Mouse (Mus musculus) limb, embryonic 11.5 days (tissue): ENCODE measurements around the gene Hist1h2bg. TPM values are rescaled to one million over a fixed set of nuclear protein-coding genes. Genes with fewer than 3 reads are reported as not detected.

Experiments
- ATAC-seq: fragments of 200-750 bp; cut with Nextera tagmentation; 2 replicates; pipeline ENCODE4 v1.8.0; 2017; ENCODE audit warnings: low read depth; ENCODE audit not compliant: insufficient number of reproducible peaks, low FRiP score, low TSS enrichment
- DNase-seq: peaks from one replicate; pipeline ENCODE4 v3.0.0-alpha.2; 2015; ENCODE audit warnings: low spot score
- H3K27ac ChIP-seq: fragments of 300-500 bp; sonication (generic); replicated peaks from 2 replicates; pipeline ENCODE4 v1.5.1; 2014; ENCODE audit warnings: low read depth, mild to moderate bottlenecking, low read length
- H3K27me3 ChIP-seq: fragments of 300-500 bp; sonication (generic); 2 replicates; pipeline ENCODE4 v1.6.1; 2014; ENCODE audit warnings: mild to moderate bottlenecking, low read length, mixed read lengths; ENCODE audit not compliant: control insufficient read depth, insufficient read depth
- H3K36me3 ChIP-seq: fragments of 300-500 bp; sonication (generic); 2 replicates; pipeline ENCODE4 v1.6.1; 2014; ENCODE audit warnings: mild to moderate bottlenecking, low read length, moderate library complexity, mixed read lengths; ENCODE audit not compliant: control insufficient read depth, insufficient read depth
- H3K4me1 ChIP-seq: fragments of 300-500 bp; sonication (generic); 2 replicates; pipeline ENCODE4 v1.6.1; 2014; ENCODE audit warnings: low read length, mixed read lengths; ENCODE audit not compliant: control insufficient read depth, insufficient read depth
- H3K4me2 ChIP-seq: fragments of 300-500 bp; sonication (generic); 2 replicates; pipeline ENCODE4 v1.6.1; 2014; ENCODE audit warnings: low read depth, mild to moderate bottlenecking, moderate library complexity; ENCODE audit not compliant: severe bottlenecking
- H3K4me3 ChIP-seq: fragments of 300-500 bp; sonication (generic); 2 replicates; pipeline ENCODE4 v1.5.1; 2014; ENCODE audit warnings: low read depth, low read length
- H3K9ac ChIP-seq: fragments of 300-500 bp; sonication (generic); 2 replicates; pipeline ENCODE4 v1.6.1; 2014; ENCODE audit warnings: mild to moderate bottlenecking, low read length
- H3K9me3 ChIP-seq: fragments of 300-500 bp; sonication (generic); 2 replicates; pipeline ENCODE4 v1.6.1; 2016; ENCODE audit warnings: low read length; ENCODE audit not compliant: control insufficient read depth
- WGBS: fragments of 180-500 bp; shearing (Covaris S2); extraction: QIAGEN DNeasy Blood & Tissue Kit; methylation state at CpG from one replicate; pipeline ENCODE4 v1.1.7; 2014; 5-methylcytosine and 5-hydroxymethylcytosine counted together
- polyA plus RNA-seq: library from polyadenylated mRNA; unstranded; fragments of >200 nt; fragmentation: Nextera tagmentation; extraction: Ambion mirVana; gene quantifications from 2 replicates; pipeline ENCODE4 v1.2.1, GENCODE M21; 2014

Gene Hist1h2bg
- polyA plus RNA-seq, 1 experiment from 2014 or later: 8.2 TPM

DNA sequence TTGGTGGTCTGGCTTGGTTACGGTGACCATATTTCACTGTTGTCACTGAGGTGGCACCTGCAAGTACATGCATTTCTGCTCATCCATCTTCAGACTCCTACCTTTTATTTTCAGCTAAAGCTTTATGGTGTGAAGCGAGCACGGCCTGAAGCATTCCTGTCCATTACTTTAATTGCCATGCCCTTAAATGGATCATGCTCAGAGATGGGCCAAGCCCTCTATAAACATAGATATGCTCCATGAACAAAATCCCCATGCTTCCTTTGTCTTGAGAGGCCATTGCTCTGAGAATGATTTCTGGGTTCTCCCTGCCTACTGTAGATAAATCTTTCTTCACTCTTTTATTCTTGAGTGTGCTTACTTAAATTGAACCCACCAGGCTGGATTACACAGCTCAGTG lies 33.3 kb downstream of the Hist1h2bg start:
- DNase-seq (no peak), ATAC-seq (no peak)
- H3K36me3 ChIP-seq: no peaks in the 10 kb centered on the region
- no peak overlapping the region for H3K4me3 ChIP-seq
- no peaks in the 10 kb centered on the region for H3K27me3 ChIP-seq
- H3K9ac ChIP-seq: no peak overlapping the region
- H3K4me2 ChIP-seq: no peak overlapping the region
- H3K4me1 ChIP-seq: no peaks in the 10 kb centered on the region
- 84% methylated on average over 3 of the region's 3 CpGs for WGBS
- H3K9me3 ChIP-seq: no peaks in the 10 kb centered on the region
- H3K27ac ChIP-seq: no peak overlapping the region

DNA sequence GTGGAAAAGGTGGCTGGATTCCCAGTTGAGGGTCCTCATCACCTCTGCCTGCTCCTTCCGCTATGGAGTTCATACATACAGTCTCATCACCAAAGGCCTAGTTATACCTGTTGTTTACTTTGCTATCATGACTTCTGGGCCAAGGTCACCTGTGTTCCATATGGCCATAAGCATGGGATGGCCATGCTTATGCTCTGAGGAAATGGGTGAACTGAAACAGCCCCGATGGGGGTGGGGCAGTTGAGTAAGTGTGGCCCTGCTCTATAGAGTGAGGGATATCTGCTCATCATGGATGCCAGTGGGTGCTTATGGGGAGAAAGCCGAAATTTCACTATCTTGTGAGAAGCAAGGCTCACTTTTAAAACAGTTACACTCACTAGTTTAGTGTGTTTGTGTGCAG lies 33.9 kb downstream of the Hist1h2bg start:
- no peak overlapping the region for H3K27ac ChIP-seq
- DNase-seq (no peak), ATAC-seq (no peak)
- H3K4me3 ChIP-seq: no peak overlapping the region
- no peak overlapping the region for H3K4me2 ChIP-seq
- H3K9ac ChIP-seq: no peak overlapping the region
- WGBS: 87% methylated on average over 3 of the region's 3 CpGs
- H3K9me3 ChIP-seq: no peaks in the 10 kb centered on the region
- H3K4me1 ChIP-seq: no peaks in the 10 kb centered on the region
- no peaks in the 10 kb centered on the region for H3K36me3 ChIP-seq
- H3K27me3 ChIP-seq: no peaks in the 10 kb centered on the region

DNA sequence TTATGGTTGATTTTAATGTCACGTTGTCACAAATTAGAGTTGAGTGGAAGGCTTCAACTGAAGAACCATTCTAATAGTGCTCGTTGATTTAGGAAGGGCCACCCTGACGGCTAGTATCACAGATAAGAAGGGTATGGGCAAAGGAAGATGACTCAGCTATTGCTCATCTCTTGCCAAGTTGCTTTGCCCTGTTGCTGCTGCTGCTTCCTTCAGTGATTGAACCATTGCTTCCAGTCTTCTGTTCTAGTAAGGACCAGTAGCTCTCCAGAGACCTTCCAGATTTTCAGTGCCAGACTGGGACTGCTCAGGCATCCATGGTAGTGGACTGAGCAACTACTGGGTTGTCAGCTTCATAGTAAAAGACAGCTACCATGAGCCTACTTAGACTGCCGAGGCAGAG lies 38.0 kb downstream of the Hist1h2bg start:
- H3K27ac ChIP-seq: no peak overlapping the region
- ATAC-seq (no peak), DNase-seq (no peak)
- no peak overlapping the region for H3K4me3 ChIP-seq
- no peaks in the 10 kb centered on the region for H3K36me3 ChIP-seq
- no peaks in the 10 kb centered on the region for H3K4me1 ChIP-seq
- H3K9ac ChIP-seq: no peak overlapping the region
- 91% methylated on average over 4 of the region's 4 CpGs for WGBS
- H3K4me2 ChIP-seq: no peak overlapping the region
- no peaks in the 10 kb centered on the region for H3K9me3 ChIP-seq
- H3K27me3 ChIP-seq: no peaks in the 10 kb centered on the region

DNA sequence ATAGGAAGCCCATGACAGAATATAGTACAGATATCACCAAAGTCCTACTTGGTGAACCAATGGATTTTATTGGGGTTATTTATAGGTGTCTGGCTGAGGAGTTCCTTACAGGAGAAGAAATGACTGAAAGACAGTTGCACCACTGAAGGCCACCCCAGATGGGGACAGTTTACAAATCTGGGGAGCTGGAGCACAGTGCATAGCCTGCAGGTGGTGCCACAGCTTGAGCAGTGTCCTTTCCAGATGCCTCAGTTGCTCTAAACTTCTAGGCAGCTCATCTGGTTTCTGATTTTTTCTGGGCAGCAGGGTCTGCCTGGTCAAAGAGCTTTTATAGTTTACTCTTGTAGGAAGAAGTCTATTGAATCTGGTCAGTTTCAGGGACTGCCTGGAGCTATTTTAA lies 38.6 kb downstream of the Hist1h2bg start:
- no peaks in the 10 kb centered on the region for H3K27me3 ChIP-seq
- no peak overlapping the region for H3K27ac ChIP-seq
- no peak overlapping the region for H3K9ac ChIP-seq
- H3K4me2 ChIP-seq: no peak overlapping the region
- no peaks in the 10 kb centered on the region for H3K4me1 ChIP-seq
- no peaks in the 10 kb centered on the region for H3K9me3 ChIP-seq
- no peak overlapping the region for H3K4me3 ChIP-seq
- no peak for DNase-seq
- H3K36me3 ChIP-seq: no peaks in the 10 kb centered on the region
- ATAC-seq: no peak

DNA sequence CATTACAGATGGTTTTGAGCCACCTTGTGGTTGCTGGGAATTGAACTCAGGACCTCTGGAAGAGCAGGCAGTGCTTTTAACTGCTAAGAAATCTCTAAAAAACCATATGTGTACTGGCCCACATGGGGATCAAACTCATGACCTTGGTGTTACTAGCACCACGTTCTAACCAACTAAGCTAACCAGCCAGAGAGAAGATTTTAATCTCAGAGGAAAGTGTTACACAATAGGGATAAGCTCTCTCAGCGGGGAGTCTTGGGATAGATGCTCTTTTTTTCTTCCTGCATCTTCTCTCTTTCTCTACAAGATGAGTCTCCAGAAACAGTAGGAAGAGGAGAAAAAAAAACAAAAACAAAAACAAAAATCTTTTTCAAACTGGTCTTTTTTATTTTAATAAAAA lies 39.2 kb downstream of the Hist1h2bg start:
- H3K4me2 ChIP-seq: no peak overlapping the region
- H3K9me3 ChIP-seq: no peaks in the 10 kb centered on the region
- H3K4me1 ChIP-seq: no peaks in the 10 kb centered on the region
- no peak overlapping the region for H3K27ac ChIP-seq
- no peak for ATAC-seq
- WGBS: 76% methylated on average over 2 of the region's 2 CpGs
- H3K36me3 ChIP-seq: no peaks in the 10 kb centered on the region
- DNase-seq: no peak
- H3K4me3 ChIP-seq: no peak overlapping the region
- no peak overlapping the region for H3K9ac ChIP-seq
- no peaks in the 10 kb centered on the region for H3K27me3 ChIP-seq

DNA sequence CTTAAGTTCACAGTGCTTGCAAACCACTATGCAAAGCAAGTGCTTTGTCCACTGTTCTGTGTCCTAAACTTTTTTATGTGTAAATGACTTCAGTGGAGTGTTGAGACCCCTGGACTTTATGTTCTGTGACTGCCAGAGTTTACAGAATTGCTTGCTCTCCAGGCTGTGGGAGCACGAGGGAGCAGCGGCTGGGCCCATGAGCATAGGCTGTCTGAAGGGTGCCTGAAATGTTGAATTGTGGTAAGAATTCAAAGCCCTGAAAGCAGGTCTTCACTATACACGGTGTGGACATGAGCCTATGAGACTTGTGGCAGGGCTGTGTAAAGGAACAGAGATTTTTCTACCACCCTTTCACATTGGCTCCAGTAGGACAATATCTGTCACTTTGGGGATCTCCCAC lies 40.4 kb downstream of the Hist1h2bg start:
- no peaks in the 10 kb centered on the region for H3K27me3 ChIP-seq
- no peak overlapping the region for H3K4me3 ChIP-seq
- H3K4me2 ChIP-seq: no peak overlapping the region
- no peak overlapping the region for H3K9ac ChIP-seq
- WGBS: 89% methylated on average over 3 of the region's 3 CpGs
- no peak for DNase-seq
- no peaks in the 10 kb centered on the region for H3K4me1 ChIP-seq
- H3K27ac ChIP-seq: no peak overlapping the region
- H3K36me3 ChIP-seq: no peaks in the 10 kb centered on the region
- H3K9me3 ChIP-seq: no peaks in the 10 kb centered on the region
- ATAC-seq: no peak

DNA sequence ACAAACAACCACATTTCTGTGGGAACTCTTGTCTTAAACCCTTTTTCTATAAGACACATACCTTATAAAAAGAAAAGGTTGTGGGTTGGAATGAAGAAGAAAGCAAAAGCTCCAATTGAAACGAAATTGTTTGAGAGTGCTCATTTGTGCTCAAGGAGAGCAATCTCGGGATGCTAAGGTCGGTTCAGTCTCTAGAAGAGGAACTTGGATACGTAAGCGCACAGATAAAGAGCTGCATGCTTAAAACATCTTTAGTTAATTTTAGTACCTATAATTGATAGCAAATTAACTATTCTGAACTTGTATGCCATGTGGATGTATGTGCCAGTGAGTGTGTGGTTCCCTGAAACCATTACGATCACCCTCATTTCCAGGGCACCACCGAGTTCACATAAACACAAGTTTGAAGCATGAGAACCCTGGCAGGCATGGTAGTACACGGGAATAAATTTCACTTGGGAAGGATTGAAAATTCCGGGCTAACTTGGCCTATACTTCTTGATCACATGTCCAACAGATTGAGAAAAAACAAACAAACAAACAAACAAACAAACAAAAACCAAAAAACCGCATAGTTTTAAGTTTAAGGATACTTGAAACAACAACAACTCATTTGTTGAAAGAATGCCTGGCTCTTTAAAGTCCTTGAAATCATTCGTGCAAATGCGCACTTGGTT lies 49.0 kb downstream of the Hist1h2bg start:
- Histone ChIP-seq H3K9me3 (no peaks in the 10 kb centered on the region), H3K27ac (peak overlapping the region; percentile 99), H3K4me1 (peaks cover 4% of the 10 kb centered on the region; the same call in 1 of the 2 replicates), H3K27me3 (no peaks in the 10 kb centered on the region), H3K4me2 (peak overlapping the region; percentile 94), H3K9ac (peak overlapping the region; percentile 49), H3K36me3 (no peaks in the 10 kb centered on the region), H3K4me3 (peak overlapping the region; percentile 70)
- 56% methylated on average over 12 of the region's 12 CpGs for WGBS
- peak; percentile 25 for DNase-seq
- no peak for ATAC-seq

DNA sequence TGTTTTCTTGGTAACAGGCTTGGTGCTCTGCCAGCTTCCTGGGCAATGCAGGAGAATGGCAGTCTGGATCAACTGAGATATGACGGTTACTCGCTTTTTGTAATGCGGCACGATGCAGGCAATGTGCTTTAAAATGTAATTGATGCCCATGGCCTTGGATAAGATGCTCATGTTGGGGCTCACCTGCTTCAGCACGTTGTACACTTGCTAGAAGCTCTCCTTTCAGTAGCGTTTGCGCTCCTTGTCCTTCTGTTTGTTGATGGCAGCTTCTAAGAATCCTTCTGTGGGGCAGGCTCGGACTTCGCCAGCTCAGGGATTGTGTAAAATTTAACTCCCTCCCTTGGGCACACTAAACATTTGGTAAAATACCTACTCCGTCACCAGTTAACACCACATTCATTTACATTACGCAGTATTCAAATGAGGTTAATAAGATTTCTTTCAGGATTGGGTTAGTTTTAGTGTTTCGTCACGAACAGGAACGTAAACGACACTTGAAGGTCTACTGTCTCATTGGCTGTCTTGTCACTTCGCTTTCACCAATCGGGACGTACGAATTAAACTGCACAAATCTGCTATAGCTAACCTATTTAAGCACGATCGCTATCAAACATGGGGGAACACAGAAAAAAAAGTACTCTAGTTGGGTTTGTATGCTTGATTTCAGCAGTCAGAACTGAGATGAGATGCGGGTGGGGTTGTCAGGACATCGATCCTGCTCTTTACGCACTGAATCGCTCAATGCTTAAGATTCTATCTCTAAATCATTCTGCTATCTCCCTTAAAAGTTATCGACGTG lies 49.7 kb downstream of the Hist1h2bg start, which contains the start of gene Hist1h2be:
Gene Hist1h2be (minus strand): TSS at position 392 of the 799 bp plus-strand sequence.
- Histone ChIP-seq H3K4me1 (peaks cover 4% of the 10 kb centered on the region; the same call in 1 of the 2 replicates), H3K27me3 (no peaks in the 10 kb centered on the region), H3K27ac (peak within 1 kb of the TSS; percentile 99), H3K4me2 (peak within 1 kb of the TSS; percentile 94), H3K36me3 (no peaks in the 10 kb centered on the region), H3K4me3 (peak within 1 kb of the TSS; percentile 70), H3K9me3 (no peaks in the 10 kb centered on the region), H3K9ac (peak within 1 kb of the TSS; percentile 95)
- 1% methylated on average over 27 of the region's 27 CpGs for WGBS
- peak; percentile 75 for DNase-seq
- peak; percentile 89 for ATAC-seq
